ENCODE assay signal across 31 mouse cellular contexts in genomic region chrX:165004779-165005324, GRCm38 (mm10). TPM values are rescaled to one million over a fixed set of nuclear protein-coding genes. Genes with fewer than 3 reads are reported as not detected.
"Had no signal": no experiment of that assay in that cellular context is flagged by ENCODE, and none has a peak within 500 bp of the region (broad histone marks: within the 10 kb centered on the region; RNA-seq: fewer than 3 reads in every experiment).

Gm17604 (minus strand) TSS chrX:165004829.

- ATAC-seq: hindbrain, postnatal 0 days had no signal

- H3K27ac ChIP-seq: heart, embryonic 13.5 days; heart, embryonic 15.5 days; hindbrain, embryonic 13.5 days; hindbrain, embryonic 15.5 days; hindbrain, postnatal 0 days; kidney, embryonic 15.5 days; kidney, postnatal 0 days; limb, embryonic 13.5 days; limb, embryonic 15.5 days; liver, embryonic 13.5 days had no signal

- H3K9me3 ChIP-seq: heart, embryonic 13.5 days; heart, embryonic 15.5 days; hindbrain, embryonic 13.5 days; hindbrain, embryonic 15.5 days; kidney, embryonic 15.5 days; limb, embryonic 13.5 days; limb, embryonic 15.5 days; liver, embryonic 13.5 days had no signal

- H3K4me2 ChIP-seq: heart, embryonic 11.5 days; heart, embryonic 13.5 days; heart, embryonic 15.5 days; hindbrain, embryonic 13.5 days; hindbrain, embryonic 15.5 days; kidney, embryonic 15.5 days; limb, embryonic 13.5 days; limb, embryonic 15.5 days; liver, embryonic 11.5 days; liver, embryonic 13.5 days had no signal

- H3K4me3 ChIP-seq: heart, adult 2 months; heart, embryonic 13.5 days; heart, embryonic 15.5 days; hindbrain, embryonic 13.5 days; hindbrain, embryonic 15.5 days; kidney, embryonic 15.5 days; limb, embryonic 13.5 days; limb, embryonic 15.5 days; liver, embryonic 13.5 days had no signal

- H3K4me1 ChIP-seq: heart, embryonic 13.5 days; heart, embryonic 15.5 days; hindbrain, embryonic 13.5 days; hindbrain, embryonic 15.5 days; kidney, embryonic 15.5 days; limb, embryonic 13.5 days; limb, embryonic 15.5 days; liver, embryonic 13.5 days had no signal

- H3K27me3 ChIP-seq: heart, embryonic 13.5 days; heart, embryonic 15.5 days; hindbrain, embryonic 15.5 days; limb, embryonic 15.5 days; liver, embryonic 13.5 days had no signal

- H3K36me3 ChIP-seq: heart, embryonic 13.5 days; heart, embryonic 15.5 days; hindbrain, embryonic 13.5 days; hindbrain, embryonic 15.5 days; kidney, embryonic 15.5 days; limb, embryonic 13.5 days; limb, embryonic 15.5 days; liver, embryonic 13.5 days had no signal

- H3K9ac ChIP-seq: heart, embryonic 13.5 days; heart, embryonic 15.5 days; hindbrain, embryonic 13.5 days; hindbrain, embryonic 15.5 days; kidney, embryonic 15.5 days; limb, embryonic 13.5 days; limb, embryonic 15.5 days; liver, embryonic 13.5 days had no signal

- DNase-seq: gastrocnemius, postnatal 14 days; gastrocnemius, postnatal 36 days; heart, adult 11 months; heart, adult 2 months; heart, postnatal 14 days; heart, postnatal 36 days; kidney, adult 11 months; kidney, adult 9 months; kidney, postnatal 14 days; layer of hippocampus, adult 9-11 months; layer of hippocampus, postnatal 36 days; left cerebral cortex, postnatal 4 days; liver, embryonic 13.5 days had no signal

RNA-seq across cellular contexts. Expression of gene Gm17604, which starts in this region (rescaled TPM):
- polyA plus RNA-seq: gonadal fat pad, adult 2 months; heart, adult 2 months; heart, embryonic 11.5 days; heart, embryonic 13.5 days; heart, embryonic 15.5 days; heart, postnatal 0 days; hindbrain, embryonic 11.5 days; hindbrain, embryonic 13.5 days; hindbrain, embryonic 15.5 days; hindbrain, postnatal 0 days; intestine, embryonic 14.5 days; kidney, adult 2 months; kidney, embryonic 15.5 days; kidney, postnatal 0 days; large intestine, adult 2 months; limb, embryonic 11.5 days; limb, embryonic 13.5 days; limb, embryonic 15.5 days; liver, embryonic 11.5 days; liver, embryonic 13.5 days had no signal
